Mouse (Mus musculus): ENCODE data around the gene Lpar3. TPM values are rescaled to one million over a fixed set of nuclear protein-coding genes. Genes with fewer than 3 reads are reported as not detected.

The Lpar3 gene
- total RNA-seq, 2 experiments from 2014 or later = not detected

DNA sequence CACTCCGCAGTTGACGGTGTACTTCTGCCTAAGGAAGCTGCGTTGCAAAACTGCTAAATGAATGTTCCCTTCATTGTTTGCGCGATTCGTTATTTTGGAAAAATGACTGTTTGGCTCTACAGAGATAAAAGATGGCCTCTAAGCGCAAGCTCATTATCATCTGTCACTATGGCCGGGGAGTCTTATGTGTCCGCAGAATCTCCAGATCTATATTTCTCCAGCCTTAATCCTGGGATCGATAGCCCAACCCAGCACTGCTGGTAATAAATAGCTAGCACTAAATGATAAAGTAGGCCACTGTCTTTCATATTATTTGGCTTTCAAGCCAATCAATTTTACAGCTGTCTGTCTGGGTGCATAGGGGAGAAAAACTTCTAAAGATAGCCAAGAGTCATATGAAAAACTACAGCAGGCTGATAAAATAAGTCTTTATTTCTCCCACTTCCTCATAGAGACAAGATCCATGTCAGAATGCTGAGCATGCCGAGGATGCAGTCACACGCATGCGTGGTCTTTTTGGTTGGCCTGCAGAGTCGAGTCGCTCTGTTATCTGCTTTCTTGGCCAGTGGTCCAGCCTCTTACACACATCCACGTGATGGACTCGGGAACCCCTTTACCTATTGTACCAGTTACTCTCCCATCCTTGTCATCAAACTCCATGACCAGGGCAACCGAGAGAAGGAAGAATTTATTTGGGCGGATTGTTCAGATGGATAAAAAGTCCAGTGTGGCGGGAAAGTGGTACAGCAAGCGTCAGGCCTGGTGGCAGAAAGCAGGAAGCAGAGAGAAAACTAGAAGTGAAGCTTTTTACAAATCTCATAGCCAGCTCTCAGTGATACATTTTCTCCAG is 84.0 kb downstream of the Lpar3 start:
- no peak for ATAC-seq (ENCODE audit: poor library complexity, severe bottlenecking)

DNA sequence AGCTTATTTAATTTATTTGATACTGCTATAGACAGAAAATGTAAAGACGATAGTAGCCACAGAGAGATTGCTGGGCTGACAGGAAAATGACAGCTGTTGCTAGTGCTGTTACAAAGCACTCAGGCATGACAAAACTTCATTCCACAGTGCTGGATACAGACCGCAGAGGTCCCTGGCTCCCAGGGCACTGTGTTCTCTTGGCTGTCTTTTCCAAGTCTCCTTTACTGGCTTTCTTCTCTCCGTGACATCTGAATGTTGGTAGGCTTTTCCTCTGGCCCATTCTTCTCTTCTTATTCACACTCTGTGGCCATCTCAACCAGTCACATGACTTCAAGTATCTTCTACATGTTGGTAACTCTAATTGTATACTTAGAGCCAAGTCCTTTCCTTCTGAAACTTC is 86.6 kb downstream of the Lpar3 start:
- ATAC-seq (ENCODE audit: poor library complexity, severe bottlenecking) = no peak

DNA sequence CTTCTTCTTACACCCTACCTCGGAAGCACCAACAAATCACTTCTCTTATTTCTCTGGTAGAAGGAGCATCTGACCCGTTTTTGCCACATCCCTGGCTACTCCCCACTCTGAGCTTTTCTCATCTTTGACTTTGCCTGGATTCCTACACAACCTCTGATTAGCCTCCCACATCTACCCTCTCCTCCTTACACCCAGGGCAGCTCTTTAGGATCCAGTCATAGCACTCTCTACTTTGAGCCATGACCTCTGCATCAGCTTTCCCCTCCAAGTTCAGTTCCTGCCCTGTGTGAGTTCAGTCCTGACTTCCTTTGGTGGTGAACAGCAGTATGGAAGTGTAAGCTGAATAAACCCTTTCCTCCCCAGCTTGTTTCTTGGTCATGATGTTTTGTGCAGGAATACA is 87.1 kb downstream of the Lpar3 start:
- no peak for ATAC-seq (ENCODE audit: poor library complexity, severe bottlenecking)

DNA sequence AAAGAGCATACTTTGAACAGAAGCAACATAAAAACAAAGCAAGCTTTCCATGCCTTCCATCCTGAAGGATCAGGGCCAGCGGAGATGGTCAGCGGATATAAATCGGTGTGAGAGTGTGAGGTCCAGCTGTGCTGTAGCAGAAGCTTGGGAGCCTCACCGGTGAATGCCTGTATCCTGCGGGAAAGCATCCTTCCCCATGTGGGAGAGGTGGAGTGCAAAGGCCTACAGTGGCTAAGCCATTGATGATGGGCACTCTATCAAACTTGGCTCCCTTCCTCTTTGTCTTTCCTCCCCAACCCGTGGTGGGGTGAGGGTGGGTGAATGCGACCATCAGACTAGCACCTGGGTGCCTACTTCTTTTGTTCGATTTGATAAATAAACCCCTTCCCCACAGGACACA is 88.8 kb downstream of the Lpar3 start:
- ATAC-seq (ENCODE audit: poor library complexity, severe bottlenecking) = no peak

DNA sequence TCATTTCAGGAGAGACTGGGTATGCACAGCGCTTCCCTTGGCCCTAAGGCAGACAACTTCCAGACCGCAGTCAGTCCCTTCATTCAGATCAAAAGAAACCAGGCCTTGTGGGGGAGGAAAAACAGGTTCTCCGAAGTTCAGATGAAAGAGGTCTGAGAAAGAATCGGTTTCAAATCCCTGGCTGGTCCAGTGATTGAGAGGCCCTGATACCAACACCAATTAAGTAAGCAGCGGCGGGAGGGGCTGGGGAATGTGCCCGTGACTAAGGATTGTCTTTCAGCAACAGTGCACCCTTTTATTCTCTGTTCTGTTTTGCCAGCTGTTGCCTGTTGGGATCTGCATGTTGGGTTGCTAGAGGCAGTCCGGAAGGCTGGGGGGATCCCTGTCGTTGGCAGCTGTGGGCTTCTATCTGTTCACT is 90.4 kb downstream of the Lpar3 start:
- ATAC-seq (ENCODE audit: poor library complexity, severe bottlenecking) = no peak

DNA sequence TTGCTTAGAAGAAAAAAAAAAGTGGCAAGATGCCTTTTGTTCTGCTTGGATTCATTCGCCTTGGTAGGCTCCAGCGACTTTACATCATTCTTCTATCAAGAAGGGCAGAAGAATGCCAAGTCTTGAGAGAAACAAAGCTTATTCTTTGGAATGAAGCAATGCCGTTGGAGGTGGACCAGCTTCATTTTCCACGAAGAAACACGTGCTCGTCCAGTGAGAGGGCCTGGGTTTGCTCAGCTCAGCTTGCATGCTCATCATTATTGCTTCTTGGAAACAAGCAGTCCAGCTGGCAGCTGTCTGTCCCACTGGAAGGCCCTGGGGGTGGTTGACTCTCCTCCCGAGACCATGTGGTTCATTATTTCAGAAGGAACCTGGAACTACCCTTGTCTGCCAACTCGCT is 94.7 kb downstream of the Lpar3 start:
- no peak for ATAC-seq (ENCODE audit: poor library complexity, severe bottlenecking)

DNA sequence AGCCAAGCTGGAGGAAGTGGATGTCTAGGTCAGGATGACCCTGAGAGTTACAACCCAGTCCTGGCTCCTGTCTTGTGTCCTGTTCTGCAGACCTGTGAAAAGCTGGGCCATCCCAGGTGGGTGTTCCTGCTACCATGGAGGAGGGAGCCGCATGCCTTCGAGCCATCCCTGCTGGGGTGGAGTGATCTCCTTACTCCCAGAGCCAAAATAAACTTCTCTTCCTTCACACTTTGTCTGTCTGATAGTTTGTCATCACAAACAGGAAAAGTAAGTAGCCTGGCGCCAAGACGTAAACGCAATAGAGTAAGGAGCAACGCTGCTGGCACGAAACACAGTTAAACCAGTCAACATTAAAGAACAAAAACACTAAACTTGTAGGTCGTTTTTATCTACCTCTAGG is 95.5 kb downstream of the Lpar3 start:
- ATAC-seq (ENCODE audit: poor library complexity, severe bottlenecking) = no peak

DNA sequence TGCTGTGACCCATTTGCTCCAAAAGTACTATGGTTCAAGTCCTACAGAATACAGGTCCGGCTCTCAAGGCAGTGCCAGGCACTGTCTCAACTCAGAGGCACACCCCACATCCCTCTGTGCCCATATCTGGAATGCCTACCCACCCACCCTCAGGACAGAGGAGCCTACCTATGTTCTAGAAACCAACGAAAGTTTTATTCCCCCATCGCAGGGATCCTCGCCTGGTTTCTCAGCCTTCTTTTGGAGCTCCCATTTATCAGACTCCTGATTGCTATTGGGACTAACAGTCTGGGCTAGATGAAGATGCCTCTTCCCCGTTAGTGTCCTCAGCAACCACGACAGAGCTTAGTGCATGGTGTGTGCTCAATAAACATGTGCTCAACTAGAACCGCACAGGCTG is 96.6 kb downstream of the Lpar3 start:
- no peak for ATAC-seq (ENCODE audit: poor library complexity, severe bottlenecking)

DNA sequence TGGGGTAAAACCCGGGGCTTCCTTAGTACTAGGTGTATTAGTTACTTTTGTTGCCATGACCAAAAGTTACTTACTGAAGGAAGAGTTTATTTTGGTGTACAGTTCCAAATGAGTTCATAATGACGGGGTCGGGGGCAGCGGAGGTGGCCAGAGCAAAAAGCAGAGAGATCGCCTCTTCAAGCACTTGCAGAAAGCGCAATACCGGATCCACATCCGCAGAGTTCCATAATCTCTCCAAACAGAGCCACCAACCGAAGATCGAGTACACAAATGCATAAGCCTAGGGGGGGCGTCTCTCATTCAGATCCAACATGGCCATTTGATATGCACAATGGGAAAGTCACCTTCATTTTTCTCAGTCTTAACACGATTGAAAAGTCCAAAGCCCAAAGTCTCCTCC is 97.1 kb downstream of the Lpar3 start:
- no peak for ATAC-seq (ENCODE audit: poor library complexity, severe bottlenecking)

DNA sequence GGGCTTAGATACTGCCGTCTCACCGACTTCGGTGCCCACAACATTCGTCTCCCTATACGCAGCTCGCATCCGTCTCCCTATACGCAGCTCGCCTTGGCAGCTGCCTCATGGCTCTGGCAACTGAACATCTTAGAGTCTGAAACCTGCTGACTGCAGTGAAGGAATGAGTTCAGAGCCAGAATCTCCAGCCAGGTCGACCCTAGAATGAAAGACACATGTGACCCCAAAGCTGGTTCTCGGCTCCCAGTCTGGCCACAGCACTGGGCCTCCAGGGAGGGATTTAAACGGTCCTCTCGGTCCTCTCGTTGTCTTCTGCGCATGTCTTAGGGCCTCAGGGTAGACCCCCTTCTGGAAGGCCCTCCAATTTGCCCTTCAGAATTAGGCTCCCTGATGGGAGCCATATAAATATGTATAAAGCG is 97.8 kb downstream of the Lpar3 start:
- ATAC-seq (ENCODE audit: poor library complexity, severe bottlenecking) = no peak

DNA sequence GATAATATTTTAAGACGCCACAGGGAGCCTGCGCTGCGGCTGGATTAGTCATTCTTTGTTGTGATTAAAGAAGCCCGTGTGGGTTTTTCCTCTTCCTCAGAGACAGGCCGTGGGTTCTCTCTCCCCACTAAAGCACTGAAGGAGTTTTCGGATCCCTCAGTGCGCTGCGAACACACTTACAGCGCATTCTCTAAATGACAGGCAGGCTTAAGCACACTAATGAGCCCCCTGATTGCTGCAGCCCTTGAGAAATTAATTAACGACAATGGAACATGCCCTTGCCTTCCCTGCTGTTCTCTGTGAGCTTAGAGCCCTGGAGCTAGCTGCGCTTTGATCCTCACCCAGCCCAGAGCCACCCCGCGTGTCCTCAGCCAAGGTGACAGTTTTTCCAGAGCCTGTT is 98.2 kb downstream of the Lpar3 start:
- no peak for ATAC-seq (ENCODE audit: poor library complexity, severe bottlenecking)

DNA sequence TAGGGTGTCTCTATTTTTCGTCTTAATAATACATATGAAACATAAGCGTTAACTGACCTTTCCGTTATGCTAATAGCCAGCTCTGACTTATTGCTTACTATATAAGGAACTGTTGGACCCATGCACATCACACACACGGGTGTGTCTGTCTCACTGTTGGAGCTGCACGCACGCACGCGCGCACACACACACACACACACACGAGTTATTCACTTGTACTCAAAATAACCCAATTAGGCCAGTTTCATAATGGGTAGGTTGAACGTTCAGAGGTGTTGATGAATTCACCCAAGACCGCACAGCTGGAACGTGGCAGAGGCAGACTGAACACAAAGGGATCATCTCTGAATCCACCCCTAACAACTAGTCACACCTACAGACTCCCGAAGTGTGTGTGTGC is 98.7 kb downstream of the Lpar3 start:
- no peak for ATAC-seq (ENCODE audit: poor library complexity, severe bottlenecking)

DNA sequence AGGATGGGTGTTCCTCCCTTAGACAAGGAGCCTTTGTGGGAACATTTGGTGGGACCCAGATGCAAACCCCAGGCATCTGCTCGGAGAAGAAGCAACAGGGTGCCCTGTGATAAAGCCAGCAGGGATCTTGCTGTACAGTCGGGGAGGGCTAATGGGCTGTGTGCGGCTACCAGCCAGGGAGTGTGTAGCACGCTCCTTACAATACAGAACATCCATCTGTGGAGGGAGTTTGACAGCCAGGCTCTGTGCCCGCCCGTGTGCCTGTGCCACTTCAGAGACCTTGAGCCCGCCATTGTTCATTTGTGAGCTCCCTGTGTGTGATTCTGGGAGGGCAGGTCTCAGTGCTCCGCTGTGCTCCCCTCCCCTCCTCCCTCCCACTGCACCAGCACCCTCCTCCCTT is 104.2 kb downstream of the Lpar3 start:
- ATAC-seq (ENCODE audit: poor library complexity, severe bottlenecking) = no peak

DNA sequence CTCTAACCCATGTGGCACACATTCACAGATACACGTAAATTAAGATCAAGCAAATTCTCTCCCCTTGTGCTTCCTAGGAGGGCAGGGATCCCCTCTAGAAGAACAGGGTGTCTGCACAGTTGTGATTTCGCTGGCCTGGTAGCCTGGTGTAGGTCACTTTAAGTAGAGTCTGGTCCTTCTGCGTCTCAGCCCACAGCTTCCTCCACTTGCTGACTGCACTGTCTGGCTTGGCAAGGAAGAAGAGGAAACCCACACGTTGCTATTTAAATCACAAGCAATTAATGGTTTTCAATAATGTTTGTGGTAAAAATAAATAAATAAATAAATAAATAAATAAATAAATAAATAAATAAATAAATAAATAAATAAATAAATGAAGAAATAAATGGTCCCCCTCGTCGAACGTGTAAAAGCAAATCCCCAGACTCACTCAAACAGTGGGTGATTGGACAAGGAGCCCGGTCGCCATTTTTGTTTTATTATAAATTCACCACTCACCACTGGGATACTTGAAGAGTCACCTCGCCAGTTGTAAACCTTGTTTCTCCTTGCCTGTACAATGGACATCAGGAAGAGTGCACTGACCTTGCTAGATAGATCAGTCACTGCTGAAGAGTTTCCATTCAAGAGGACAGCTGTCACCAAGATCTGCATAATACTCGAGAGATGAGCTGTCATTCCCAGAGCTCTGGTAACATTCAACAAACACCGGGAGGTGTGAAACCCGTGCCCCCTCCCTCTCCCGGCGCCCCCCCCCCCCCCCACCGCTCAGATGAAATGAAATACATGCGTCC is 106.2 kb downstream of the Lpar3 start:
- no peak for ATAC-seq (ENCODE audit: poor library complexity, severe bottlenecking)

DNA sequence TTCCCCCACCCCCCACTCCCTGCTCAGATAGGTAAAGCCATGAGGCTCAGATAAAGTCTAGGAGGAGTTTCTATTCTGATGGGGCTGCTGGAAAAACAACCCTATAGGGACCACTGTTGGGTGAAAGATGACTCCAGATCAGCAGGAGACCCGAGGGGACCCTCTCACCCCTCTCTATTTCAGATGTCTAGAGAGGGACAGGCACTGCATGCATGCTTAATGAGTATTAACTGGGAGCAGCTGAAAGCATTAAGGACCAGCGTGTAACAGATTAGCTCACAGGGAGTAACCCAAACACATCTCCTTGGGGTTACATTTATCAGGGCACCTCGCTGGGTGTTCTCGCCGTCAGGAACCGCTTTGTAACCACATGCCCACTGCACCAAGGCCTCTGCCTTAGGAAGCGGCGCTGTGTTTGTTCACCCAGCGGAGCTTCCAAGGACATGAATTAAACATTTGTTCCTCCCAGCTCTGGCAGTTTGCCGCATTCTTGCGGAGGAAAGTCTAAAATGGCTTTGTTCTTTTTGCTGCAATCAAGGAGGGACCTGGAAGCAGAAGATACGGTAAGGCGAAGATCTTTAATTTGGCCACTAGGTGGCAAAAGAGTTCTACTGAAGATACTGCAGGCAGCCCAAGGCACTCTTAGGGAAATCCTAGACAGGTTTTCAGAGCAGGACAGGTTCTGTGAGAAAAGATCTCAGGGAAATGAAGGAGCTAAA is 106.9 kb downstream of the Lpar3 start:
- peak; percentile 79 for ATAC-seq (ENCODE audit: poor library complexity, severe bottlenecking)

DNA sequence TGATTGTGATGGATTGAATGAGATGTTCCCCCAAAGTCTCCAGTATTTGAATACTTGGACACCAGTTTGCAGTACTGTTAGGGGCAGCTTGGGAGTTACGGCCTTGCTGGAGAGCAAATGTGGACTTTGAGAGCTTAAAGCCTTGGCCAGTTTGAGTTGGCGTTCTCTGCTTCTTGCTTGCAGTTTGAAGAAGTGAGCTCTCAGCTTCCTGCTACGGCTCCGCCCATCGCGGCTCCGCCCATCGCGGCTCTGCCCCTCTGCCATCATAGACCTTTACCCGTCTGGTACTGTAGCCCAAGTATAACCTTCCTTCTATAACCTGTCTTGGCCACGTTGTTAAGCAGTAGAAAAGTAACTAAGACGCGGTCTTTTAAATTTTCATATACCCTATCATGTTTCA is 108.0 kb downstream of the Lpar3 start:
- ATAC-seq (ENCODE audit: poor library complexity, severe bottlenecking) = peak; percentile 72

DNA sequence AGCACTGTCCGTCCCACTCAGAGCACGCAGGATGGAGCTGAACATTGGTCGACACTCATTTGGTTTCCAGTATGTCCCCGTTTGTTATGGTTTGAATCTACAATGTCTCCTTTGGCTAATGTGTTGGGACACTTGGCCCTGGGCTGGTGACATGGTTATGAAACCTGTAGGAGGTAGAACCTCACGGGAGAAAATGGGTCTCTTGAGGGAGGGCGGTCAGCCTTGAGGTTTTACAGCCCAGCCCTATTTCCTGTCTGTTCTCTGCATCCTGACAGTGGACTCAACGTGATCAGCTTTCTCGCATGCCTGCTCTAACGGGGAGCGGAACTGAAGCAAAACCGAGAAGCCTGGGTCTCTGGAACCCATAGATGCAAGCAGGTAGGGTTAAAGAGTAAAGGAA is 111.1 kb downstream of the Lpar3 start:
- peak; percentile 19 for ATAC-seq (ENCODE audit: poor library complexity, severe bottlenecking)

DNA sequence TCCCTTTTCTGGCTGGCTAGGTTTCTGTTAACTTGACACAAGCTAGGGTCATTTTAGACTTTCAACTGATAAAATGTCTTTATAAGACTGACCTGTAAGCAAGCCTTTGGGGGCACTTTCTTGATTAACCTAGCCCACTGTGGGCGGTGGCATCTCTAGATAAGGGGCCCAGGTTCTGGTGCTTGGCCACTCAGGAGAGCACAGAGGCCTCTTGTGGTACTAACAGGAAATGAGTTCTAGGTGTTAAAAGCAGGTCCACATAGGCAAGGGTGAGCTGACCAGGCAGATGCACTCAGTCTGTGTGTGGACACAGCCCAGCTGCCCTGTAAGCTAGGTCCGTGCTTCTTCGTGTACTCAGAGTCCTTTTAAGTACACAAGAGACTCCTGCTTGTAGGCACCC is 112.5 kb downstream of the Lpar3 start:
- peak; percentile 35 for ATAC-seq (ENCODE audit: poor library complexity, severe bottlenecking)

DNA sequence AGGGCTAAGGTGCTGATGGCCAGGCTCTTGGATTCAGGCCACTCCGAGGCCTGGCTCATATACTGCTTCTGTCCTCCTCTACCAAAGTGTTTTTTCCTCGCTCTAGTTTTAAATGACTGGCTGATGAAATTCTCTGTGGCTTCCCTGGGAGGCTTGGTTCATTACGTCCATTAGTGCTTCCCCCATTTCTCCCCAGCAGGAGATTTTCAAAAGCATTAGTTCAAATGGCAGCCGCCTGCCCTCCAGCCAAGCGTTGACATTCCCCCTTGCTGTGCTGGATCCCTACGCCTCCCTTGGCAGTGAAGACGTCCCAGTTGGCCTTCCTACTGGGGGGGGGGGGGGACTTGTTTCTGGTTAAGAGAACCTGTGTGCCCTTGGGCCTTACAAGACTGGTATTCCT is 113.3 kb downstream of the Lpar3 start:
- ATAC-seq (ENCODE audit: poor library complexity, severe bottlenecking) = no peak
